Mouse (Mus musculus) liver, embryonic 13.5 days (tissue): ENCODE data around the gene Pigo. TPM values are rescaled to one million over a fixed set of nuclear protein-coding genes. Genes with fewer than 3 reads are reported as not detected.

Experiments
- ATAC-seq: fragments of 200-750 bp; cut with Nextera tagmentation; 2 replicates; pipeline ENCODE4 v1.8.0; 2017; ENCODE audit warnings: low read depth, mild to moderate bottlenecking, moderate number of reproducible peaks, moderate library complexity
- DNase-seq: peaks from one replicate; pipeline ENCODE4 v3.0.0; 2022
- H3K27ac ChIP-seq: fragments of 300-500 bp; sonication (generic); 2 replicates; pipeline ENCODE4 v1.5.1; 2015; ENCODE audit warnings: moderate library complexity, mild to moderate bottlenecking, inconsistent platforms
- H3K27me3 ChIP-seq: fragments of 300-500 bp; sonication (generic); 2 replicates; pipeline ENCODE4 v1.6.1; 2015; ENCODE audit warnings: mild to moderate bottlenecking, inconsistent platforms
- H3K36me3 ChIP-seq: fragments of 300-500 bp; sonication (generic); 2 replicates; pipeline ENCODE4 v1.6.1; 2015; ENCODE audit warnings: mild to moderate bottlenecking, inconsistent platforms
- H3K4me1 ChIP-seq: fragments of 300-500 bp; sonication (generic); replicated peaks from 2 replicates; pipeline ENCODE4 v1.6.1; 2015; ENCODE audit warnings: inconsistent platforms
- H3K4me2 ChIP-seq: fragments of 300-500 bp; sonication (generic); 2 replicates; pipeline ENCODE4 v1.6.1; 2015; ENCODE audit warnings: inconsistent platforms, mild to moderate bottlenecking, moderate library complexity
- H3K4me3 ChIP-seq: fragments of 300-500 bp; sonication (generic); replicated peaks from 2 replicates; pipeline ENCODE4 v1.5.1; 2015; ENCODE audit warnings: mild to moderate bottlenecking, inconsistent platforms
- H3K9ac ChIP-seq: fragments of 300-500 bp; sonication (generic); 2 replicates; pipeline ENCODE4 v1.6.1; 2015; ENCODE audit warnings: mild to moderate bottlenecking, inconsistent platforms
- H3K9me3 ChIP-seq: fragments of 300-500 bp; sonication (generic); replicated peaks from 2 replicates; pipeline ENCODE4 v1.6.1; 2016; ENCODE audit warnings: inconsistent platforms
- WGBS: fragments of 180-500 bp; shearing (Covaris S2); methylation state at CpG from one replicate; pipeline ENCODE4 v1.1.7; 2015; ENCODE audit not compliant: insufficient replicate concordance; 5-methylcytosine and 5-hydroxymethylcytosine counted together
- polyA plus RNA-seq: library from polyadenylated mRNA; unstranded; fragments of >200 nt; fragmentation: Nextera tagmentation; extraction: Ambion mirVana; gene quantifications from 2 replicates; pipeline ENCODE4 v1.2.1, GENCODE M21; 2015

The Pigo gene
- polyA plus RNA-seq, 1 experiment from 2014 or later, result 13.9 TPM

GRCm38 (mm10) chr4:43035851-43036250 is 10.2 kb upstream of the Pigo start:
- Histone ChIP-seq H3K9me3 (no peaks in the 10 kb centered on the region), H3K4me1 (peaks cover 60% of the 10 kb centered on the region), H3K4me3 (no peak overlapping the region), H3K27ac (peak overlapping the region; percentile 44; the same call in 1 of the 2 replicates), H3K36me3 (peaks cover 41% of the 10 kb centered on the region), H3K9ac (peak overlapping the region; percentile 92), H3K27me3 (no peaks in the 10 kb centered on the region), H3K4me2 (peak overlapping the region; percentile 89)
- no peak for ATAC-seq
- 70% methylated on average over 6 of the region's 6 CpGs for WGBS
- DNase-seq, result no peak

GRCm38 (mm10) chr4:43033481-43033880 is 7.9 kb upstream of the Pigo start:
- H3K4me1 ChIP-seq, result peaks cover 59% of the 10 kb centered on the region
- H3K9ac ChIP-seq, result no peak overlapping the region
- ATAC-seq (no peak), DNase-seq (no peak)
- 84% methylated on average over 14 of the region's 14 CpGs for WGBS
- H3K27me3 ChIP-seq, result no peaks in the 10 kb centered on the region
- no peak overlapping the region for H3K27ac ChIP-seq
- no peak overlapping the region for H3K4me2 ChIP-seq
- H3K4me3 ChIP-seq, result no peak overlapping the region
- H3K36me3 ChIP-seq, result peaks cover 56% of the 10 kb centered on the region
- H3K9me3 ChIP-seq, result no peaks in the 10 kb centered on the region

GRCm38 (mm10) chr4:43032501-43032900 is 6.9 kb upstream of the Pigo start:
- peak overlapping the region; percentile 15 for H3K27ac ChIP-seq
- H3K36me3 ChIP-seq, result peaks cover 66% of the 10 kb centered on the region

GRCm38 (mm10) chr4:43031237-43031995 is 5.8 kb upstream of the Pigo start, which contains the start of gene Stoml2:
Gene Stoml2 (minus strand): TSS chr4:43031710.
- Histone ChIP-seq H3K36me3 (peaks cover 71% of the 10 kb centered on the region), H3K27ac (peak within 1 kb of the TSS; percentile 88), H3K4me3 (peak within 1 kb of the TSS; percentile 86), H3K27me3 (no peaks in the 10 kb centered on the region), H3K4me1 (peaks cover 39% of the 10 kb centered on the region), H3K9ac (peak within 1 kb of the TSS; percentile 96), H3K9me3 (no peaks in the 10 kb centered on the region), H3K4me2 (peak within 1 kb of the TSS; percentile 76)
- DNase-seq (peak; percentile 88), ATAC-seq (peak; percentile 95)
- 2% methylated on average over 38 of the region's 38 CpGs for WGBS

More at GRCm38 (mm10) chr4:43032501-43032900, 6.9 kb upstream of the Pigo start:
- 76% methylated on average over 1 of the region's 1 CpGs for WGBS
- peaks cover 50% of the 10 kb centered on the region for H3K4me1 ChIP-seq
- DNase-seq, result no peak
- no peak for ATAC-seq
- no peak overlapping the region for H3K4me3 ChIP-seq
- H3K4me2 ChIP-seq, result no peak overlapping the region
- no peaks in the 10 kb centered on the region for H3K9me3 ChIP-seq
- H3K27me3 ChIP-seq, result no peaks in the 10 kb centered on the region
- H3K9ac ChIP-seq, result no peak overlapping the region

GRCm38 (mm10) chr4:43030780-43031230 is 5.2 kb upstream of the Pigo start:
- peak overlapping the region; percentile 86 for H3K4me3 ChIP-seq
- peaks cover 67% of the 10 kb centered on the region for H3K36me3 ChIP-seq
- peak overlapping the region; percentile 88 for H3K27ac ChIP-seq
- H3K9ac ChIP-seq, result peak overlapping the region; percentile 96
- DNase-seq (no peak), ATAC-seq (peak; percentile 72)
- peaks cover 38% of the 10 kb centered on the region for H3K4me1 ChIP-seq
- peak overlapping the region; percentile 76 for H3K4me2 ChIP-seq
- no peaks in the 10 kb centered on the region for H3K9me3 ChIP-seq
- no peaks in the 10 kb centered on the region for H3K27me3 ChIP-seq
- WGBS, result under 1% methylated on average over 28 of the region's 28 CpGs

GRCm38 (mm10) chr4:43030352-43030751 is 4.7 kb upstream of the Pigo start:
- no peak for DNase-seq
- 49% methylated on average over 9 of the region's 9 CpGs for WGBS
- Histone ChIP-seq H3K9ac (peak overlapping the region; percentile 96), H3K4me3 (peak overlapping the region; percentile 86), H3K27me3 (no peaks in the 10 kb centered on the region), H3K4me1 (peaks cover 34% of the 10 kb centered on the region), H3K4me2 (peak overlapping the region; percentile 76), H3K36me3 (peaks cover 63% of the 10 kb centered on the region), H3K27ac (peak overlapping the region; percentile 88), H3K9me3 (no peaks in the 10 kb centered on the region)
- peak; percentile 4; the same call in 1 of the 2 replicates for ATAC-seq

GRCm38 (mm10) chr4:43029749-43030148 is 4.1 kb upstream of the Pigo start:
- peak overlapping the region; percentile 86 for H3K4me3 ChIP-seq
- WGBS, result 90% methylated on average over 9 of the region's 9 CpGs
- H3K9ac ChIP-seq, result peak overlapping the region; percentile 96
- DNase-seq, result no peak
- H3K27me3 ChIP-seq, result no peaks in the 10 kb centered on the region
- no peak for ATAC-seq
- H3K4me1 ChIP-seq, result peaks cover 37% of the 10 kb centered on the region
- H3K27ac ChIP-seq, result peak overlapping the region; percentile 23
- H3K36me3 ChIP-seq, result peaks cover 57% of the 10 kb centered on the region
- peak overlapping the region; percentile 76 for H3K4me2 ChIP-seq
- no peaks in the 10 kb centered on the region for H3K9me3 ChIP-seq

GRCm38 (mm10) chr4:43029121-43029520 is 3.5 kb upstream of the Pigo start:
- Histone ChIP-seq H3K4me3 (peak overlapping the region; percentile 86; the same call in 1 of the 2 replicates), H3K4me2 (peak overlapping the region; percentile 76), H3K27me3 (no peaks in the 10 kb centered on the region), H3K9ac (peak overlapping the region; percentile 96), H3K9me3 (no peaks in the 10 kb centered on the region), H3K4me1 (peaks cover 43% of the 10 kb centered on the region), H3K36me3 (peaks cover 52% of the 10 kb centered on the region), H3K27ac (0 out of 2 replicates have a peak overlapping the region, but pooled peaks have one; percentile 23)
- 75% methylated on average over 7 of the region's 7 CpGs for WGBS
- no peak for ATAC-seq
- no peak for DNase-seq

- WGBS, result 75% methylated on average over 14 of the region's 14 CpGs
- Histone ChIP-seq H3K9ac (peak overlapping the region; percentile 79), H3K4me2 (peak overlapping the region; percentile 89), H3K36me3 (peaks cover 81% of the 10 kb centered on the region), H3K4me3 (peak overlapping the region; percentile 68), H3K4me1 (peaks cover 45% of the 10 kb centered on the region), H3K27me3 (no peaks in the 10 kb centered on the region), H3K9me3 (no peaks in the 10 kb centered on the region), H3K27ac (peak overlapping the region; percentile 90)
- DNase-seq, result no peak
- no peak for ATAC-seq
Measured at GRCm38 (mm10) chr4:43024673-43025072, 946 bp downstream of the Pigo start.

GRCm38 (mm10) chr4:43021341-43021740 is 4.3 kb downstream of the Pigo start:
- Histone ChIP-seq H3K27ac (no peak overlapping the region), H3K4me2 (no peak overlapping the region), H3K9me3 (no peaks in the 10 kb centered on the region), H3K4me3 (no peak overlapping the region), H3K4me1 (peaks cover 41% of the 10 kb centered on the region), H3K27me3 (no peaks in the 10 kb centered on the region), H3K36me3 (peaks cover 77% of the 10 kb centered on the region), H3K9ac (no peak overlapping the region)
- no peak for ATAC-seq
- 82% methylated on average over 17 of the region's 17 CpGs for WGBS
- DNase-seq, result no peak

GRCm38 (mm10) chr4:43020876-43021275 is 4.7 kb downstream of the Pigo start:
- no peak overlapping the region for H3K4me2 ChIP-seq
- H3K4me3 ChIP-seq, result no peak overlapping the region
- no peak for ATAC-seq
- H3K27ac ChIP-seq, result no peak overlapping the region
- 89% methylated on average over 16 of the region's 16 CpGs for WGBS
- no peak overlapping the region for H3K9ac ChIP-seq
- H3K9me3 ChIP-seq, result no peaks in the 10 kb centered on the region
- peaks cover 75% of the 10 kb centered on the region for H3K36me3 ChIP-seq
- peaks cover 37% of the 10 kb centered on the region for H3K4me1 ChIP-seq
- no peak for DNase-seq
- no peaks in the 10 kb centered on the region for H3K27me3 ChIP-seq
